Mouse (Mus musculus): ENCODE measurements around the gene Enox1.

Gene Enox1

DNA sequence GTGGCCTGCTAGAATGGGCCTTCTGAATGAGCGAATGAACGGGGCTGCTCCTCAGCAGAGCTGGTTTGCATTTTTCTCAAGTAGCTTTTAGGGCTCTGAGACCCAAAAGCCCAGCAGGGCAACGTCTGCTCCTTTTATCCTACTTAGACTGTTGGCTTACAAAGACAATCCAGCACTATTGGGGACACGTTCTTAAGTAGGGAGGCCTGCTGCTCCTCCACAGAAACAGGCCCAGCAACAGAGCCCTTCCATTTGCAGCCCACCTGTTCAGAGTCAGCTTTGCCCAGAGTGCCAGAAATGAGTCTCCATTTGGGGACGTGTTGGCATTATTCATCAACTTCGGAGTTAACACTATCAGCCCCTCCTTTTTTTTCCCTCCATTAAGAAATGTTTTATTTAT is 548.4 kb downstream of the Enox1 start:
- no peak for DNase-seq (ENCODE audit: low spot score)

- DNase-seq (ENCODE audit: low spot score), result no peak
Observed at GRCm38 (mm10) chr14:77706511-77707246, 550.1 kb downstream of the Enox1 start.

GRCm38 (mm10) chr14:77707279-77707678 is 550.7 kb downstream of the Enox1 start:
- no peak for DNase-seq (ENCODE audit: low spot score)

DNA sequence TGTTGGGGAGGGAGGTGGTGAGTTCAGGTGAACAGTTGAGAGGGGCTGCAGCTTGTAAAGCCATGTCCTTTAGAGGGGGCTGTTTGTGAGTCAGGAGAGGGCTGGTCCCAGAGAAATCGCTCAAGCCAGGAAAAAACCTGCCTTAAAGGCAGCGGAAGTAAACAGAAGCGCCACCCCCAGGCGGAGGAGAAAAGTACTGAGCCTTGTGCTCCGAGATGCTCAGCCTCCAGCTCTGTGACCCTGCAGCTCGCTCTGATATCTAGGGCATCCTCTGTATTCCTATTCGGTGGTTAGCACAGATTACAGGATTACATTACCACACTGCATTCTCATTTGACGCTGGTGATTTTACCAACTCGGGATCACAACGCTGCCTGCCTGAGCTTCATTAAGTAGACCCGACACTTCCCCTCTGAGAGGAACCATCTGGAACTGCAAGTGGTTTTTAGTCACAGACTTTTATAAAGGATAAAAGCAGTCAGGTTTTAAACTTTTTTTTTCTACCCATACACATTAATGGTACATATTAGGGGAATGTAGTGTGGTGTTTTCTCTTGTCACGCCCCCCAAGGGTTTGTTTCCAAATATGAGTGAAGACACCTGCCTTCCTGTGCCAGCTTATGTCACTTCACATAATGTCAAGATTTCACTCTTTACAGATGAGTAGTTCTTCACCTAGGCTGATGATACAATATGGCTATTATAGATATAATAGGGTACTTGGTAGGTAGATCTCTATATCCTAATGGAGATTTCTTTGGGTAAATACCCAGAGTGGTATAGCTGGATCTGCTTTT is 552.0 kb downstream of the Enox1 start:
- no peak for DNase-seq (ENCODE audit: low spot score)

- DNase-seq (ENCODE audit: low spot score), result no peak
Observed at GRCm38 (mm10) chr14:77714931-77715535, 558.5 kb downstream of the Enox1 start.

DNA sequence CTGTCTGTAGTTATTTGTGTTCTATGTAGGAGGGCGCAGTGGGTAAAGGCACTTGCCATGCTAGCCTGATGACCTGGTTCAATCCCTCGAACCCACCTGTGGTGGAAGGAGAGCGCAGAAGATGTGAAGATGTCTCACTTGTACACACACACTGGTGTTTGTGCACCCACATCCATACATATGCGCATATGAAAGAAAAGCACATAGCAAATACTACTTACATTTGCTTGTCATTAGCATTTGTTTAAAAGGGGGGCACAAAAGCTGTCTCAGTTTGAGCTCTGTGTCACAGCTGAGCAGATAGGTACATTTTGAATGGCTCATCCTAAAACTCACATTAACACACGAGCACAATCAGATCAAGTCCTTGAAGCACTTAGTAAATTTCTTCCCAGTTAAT is 560.4 kb downstream of the Enox1 start:
- DNase-seq (ENCODE audit: low spot score), result no peak

- DNase-seq (ENCODE audit: low spot score), result no peak
Observed at GRCm38 (mm10) chr14:77718814-77719213, 562.3 kb downstream of the Enox1 start.

GRCm38 (mm10) chr14:77738056-77738455 is 581.5 kb downstream of the Enox1 start:
- DNase-seq (ENCODE audit: low spot score), result no peak

DNA sequence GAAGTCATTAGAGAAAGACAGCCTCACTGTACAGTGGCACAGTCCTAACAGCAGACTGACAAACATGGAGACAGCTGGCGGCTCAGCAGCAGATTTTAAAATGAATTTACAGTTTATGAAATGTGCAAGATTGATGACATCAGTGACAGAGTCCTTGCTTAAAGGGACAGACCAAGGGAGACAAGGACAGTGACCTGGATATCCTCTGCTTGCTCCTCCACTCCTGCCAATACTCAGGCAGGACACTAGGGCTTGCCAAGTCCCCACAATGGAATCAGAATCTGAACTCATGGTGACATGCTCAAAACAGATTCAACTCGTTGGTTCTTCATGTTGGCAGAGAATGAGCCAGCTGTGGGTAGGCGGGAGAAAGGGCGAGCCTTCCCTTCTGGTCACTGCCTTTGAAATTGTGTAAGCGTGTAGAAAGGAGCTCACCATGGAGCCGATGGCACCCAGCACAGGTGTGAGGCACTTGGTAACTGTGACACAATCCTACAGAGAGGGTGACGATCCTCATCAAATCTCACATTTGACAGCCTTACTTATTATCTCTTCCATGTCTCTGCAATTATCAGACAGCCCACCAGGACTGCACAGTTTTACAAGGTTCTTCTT is 582.3 kb downstream of the Enox1 start:
- DNase-seq (ENCODE audit: low spot score), result no peak

GRCm38 (mm10) chr14:77739376-77739775 is 582.8 kb downstream of the Enox1 start:
- no peak for DNase-seq (ENCODE audit: low spot score)

- no peak for DNase-seq (ENCODE audit: low spot score)
Observed at GRCm38 (mm10) chr14:77744638-77745240, 588.2 kb downstream of the Enox1 start.

GRCm38 (mm10) chr14:77748920-77749319 is 592.4 kb downstream of the Enox1 start:
- DNase-seq (ENCODE audit: low spot score), result no peak

Data from ovary, postnatal 10 days (tissue).